Mouse (Mus musculus): ENCODE data around the gene Smap2. TPM values are rescaled to one million over a fixed set of nuclear protein-coding genes. Genes with fewer than 3 reads are reported as not detected.
"Not testable (repeated sequence)": the region's sequence is repeated elsewhere in the genome, so short reads cannot be mapped to it uniquely, and the experiment has no call there.

Gene Smap2
- polyA plus RNA-seq (2015; fragmentation: Nextera tagmentation; extraction: Ambion mirVana), result 13.2 and 14.0 TPM in 2 replicates

- H3K4me2 ChIP-seq (ENCODE audit: low read depth, low read length), result peak within 1 kb of the TSS; percentile 82
- peak; percentile 93 for ATAC-seq (ENCODE audit: low read depth)
- peak within 1 kb of the TSS; percentile 97 for H3K9ac ChIP-seq (ENCODE audit: low read depth, low read length)
- under 1% methylated on average over 46 of the region's 48 CpGs for WGBS (ENCODE audit: insufficient replicate concordance)
- H3K9me3 ChIP-seq (replicated peaks; ENCODE audit: control insufficient read depth, low read length), result no peaks in the 10 kb centered on the region
- peak within 1 kb of the TSS; percentile 92 for H3K27ac ChIP-seq (ENCODE audit: low read length)
- H3K4me1 ChIP-seq (ENCODE audit: control insufficient read depth, low read depth, low read length), result peaks cover 43% of the 10 kb centered on the region
- H3K27me3 ChIP-seq (ENCODE audit: control insufficient read depth, insufficient read depth, low read depth, low read length), result no peaks in the 10 kb centered on the region
- H3K36me3 ChIP-seq (ENCODE audit: control insufficient read depth, insufficient read depth), result no peaks in the 10 kb centered on the region
- peak within 1 kb of the TSS; percentile 99 for H3K4me3 ChIP-seq (ENCODE audit: low read depth, low read length)
Observed at GRCm38 (mm10) chr4:121016928-121017657, at the start of gene Smap2. Gene Smap2 (minus strand): TSS chr4:121017247.

GRCm38 (mm10) chr4:121065336-121065735 lies 48.3 kb upstream of the Smap2 start:
- peaks cover 3% of the 10 kb centered on the region for H3K36me3 ChIP-seq (ENCODE audit: control insufficient read depth, insufficient read depth)
- 75% methylated on average over 2 of the region's 2 CpGs for WGBS (ENCODE audit: insufficient replicate concordance)
- H3K27ac ChIP-seq (ENCODE audit: low read length), result no peak overlapping the region
- no peak overlapping the region for H3K9ac ChIP-seq (ENCODE audit: low read depth, low read length)
- no peaks in the 10 kb centered on the region for H3K4me1 ChIP-seq (ENCODE audit: control insufficient read depth, low read depth, low read length)
- no peaks in the 10 kb centered on the region for H3K27me3 ChIP-seq (ENCODE audit: control insufficient read depth, insufficient read depth, low read depth, low read length)
- H3K4me3 ChIP-seq (ENCODE audit: low read depth, low read length), result no peak overlapping the region
- no peak overlapping the region for H3K4me2 ChIP-seq (ENCODE audit: low read depth, low read length)
- H3K9me3 ChIP-seq (replicated peaks; ENCODE audit: control insufficient read depth, low read length), result no peaks in the 10 kb centered on the region
- ATAC-seq (ENCODE audit: low read depth), result no peak

- H3K27me3 ChIP-seq (ENCODE audit: control insufficient read depth, insufficient read depth, low read depth, low read length); H3K9ac ChIP-seq (ENCODE audit: low read depth, low read length); H3K27ac ChIP-seq (ENCODE audit: low read length); H3K4me2 ChIP-seq (ENCODE audit: low read depth, low read length); H3K9me3 ChIP-seq (replicated peaks; ENCODE audit: control insufficient read depth, low read length); ATAC-seq (ENCODE audit: low read depth); H3K36me3 ChIP-seq (ENCODE audit: control insufficient read depth, insufficient read depth); H3K4me1 ChIP-seq (ENCODE audit: control insufficient read depth, low read depth, low read length); H3K4me3 ChIP-seq (ENCODE audit: low read depth, low read length): not testable (repeated sequence)
- WGBS (ENCODE audit: insufficient replicate concordance), result 77% methylated on average over 10 of the region's 10 CpGs
Observed at GRCm38 (mm10) chr4:121059218-121059617, 42.2 kb upstream of the Smap2 start.

- H3K4me3 ChIP-seq (ENCODE audit: low read depth, low read length), result no peak overlapping the region
- H3K4me2 ChIP-seq (ENCODE audit: low read depth, low read length), result no peak overlapping the region
- no peak overlapping the region for H3K27ac ChIP-seq (ENCODE audit: low read length)
- H3K9me3 ChIP-seq (replicated peaks; ENCODE audit: control insufficient read depth, low read length), result no peaks in the 10 kb centered on the region
- H3K27me3 ChIP-seq (ENCODE audit: control insufficient read depth, insufficient read depth, low read depth, low read length), result peaks cover 16% of the 10 kb centered on the region
- no peak for ATAC-seq (ENCODE audit: low read depth)
- H3K4me1 ChIP-seq (ENCODE audit: control insufficient read depth, low read depth, low read length), result no peaks in the 10 kb centered on the region
- 23% methylated on average over 2 of the region's 2 CpGs for WGBS (ENCODE audit: insufficient replicate concordance)
- peaks cover 4% of the 10 kb centered on the region; the same call in 1 of the 2 replicates for H3K36me3 ChIP-seq (ENCODE audit: control insufficient read depth, insufficient read depth)
- no peak overlapping the region for H3K9ac ChIP-seq (ENCODE audit: low read depth, low read length)
Observed at GRCm38 (mm10) chr4:121057032-121057431, 40.0 kb upstream of the Smap2 start.

- no peak for ATAC-seq (ENCODE audit: low read depth)
- Histone ChIP-seq H3K36me3 (ENCODE audit: control insufficient read depth, insufficient read depth) (peaks cover 4% of the 10 kb centered on the region; the same call in 1 of the 2 replicates), H3K27me3 (ENCODE audit: control insufficient read depth, insufficient read depth, low read depth, low read length) (peaks cover 17% of the 10 kb centered on the region), H3K27ac (ENCODE audit: low read length) (no peak overlapping the region), H3K9ac (ENCODE audit: low read depth, low read length) (no peak overlapping the region), H3K4me2 (ENCODE audit: low read depth, low read length) (no peak overlapping the region), H3K9me3 (replicated peaks; ENCODE audit: control insufficient read depth, low read length) (no peaks in the 10 kb centered on the region), H3K4me1 (ENCODE audit: control insufficient read depth, low read depth, low read length) (no peaks in the 10 kb centered on the region), H3K4me3 (ENCODE audit: low read depth, low read length) (no peak overlapping the region)
- WGBS (ENCODE audit: insufficient replicate concordance), result 30% methylated on average over 3 of the region's 3 CpGs
Observed at GRCm38 (mm10) chr4:121056342-121056741, 39.3 kb upstream of the Smap2 start.

- Histone ChIP-seq H3K27me3 (ENCODE audit: control insufficient read depth, insufficient read depth, low read depth, low read length) (peaks cover 17% of the 10 kb centered on the region), H3K4me2 (ENCODE audit: low read depth, low read length) (no peak overlapping the region)
- ATAC-seq (ENCODE audit: low read depth), result no peak
Observed at GRCm38 (mm10) chr4:121052454-121053323, 35.6 kb upstream of the Smap2 start.

GRCm38 (mm10) chr4:121051863-121052262 lies 34.8 kb upstream of the Smap2 start:
- no peaks in the 10 kb centered on the region for H3K36me3 ChIP-seq (ENCODE audit: control insufficient read depth, insufficient read depth)
- no peaks in the 10 kb centered on the region for H3K4me1 ChIP-seq (ENCODE audit: control insufficient read depth, low read depth, low read length)
- H3K27ac ChIP-seq (ENCODE audit: low read length), result no peak overlapping the region
- no peak for ATAC-seq (ENCODE audit: low read depth)
- H3K9ac ChIP-seq (ENCODE audit: low read depth, low read length), result no peak overlapping the region
- no peak overlapping the region for H3K4me2 ChIP-seq (ENCODE audit: low read depth, low read length)
- H3K4me3 ChIP-seq (ENCODE audit: low read depth, low read length), result no peak overlapping the region
- 32% methylated on average over 4 of the region's 4 CpGs for WGBS (ENCODE audit: insufficient replicate concordance)
- H3K27me3 ChIP-seq (ENCODE audit: control insufficient read depth, insufficient read depth, low read depth, low read length), result peaks cover 17% of the 10 kb centered on the region
- H3K9me3 ChIP-seq (replicated peaks; ENCODE audit: control insufficient read depth, low read length), result no peaks in the 10 kb centered on the region

More at GRCm38 (mm10) chr4:121052454-121053323, 35.6 kb upstream of the Smap2 start:
- 15% methylated on average over 35 of the region's 35 CpGs for WGBS (ENCODE audit: insufficient replicate concordance)
- no peaks in the 10 kb centered on the region for H3K4me1 ChIP-seq (ENCODE audit: control insufficient read depth, low read depth, low read length)
- no peaks in the 10 kb centered on the region for H3K9me3 ChIP-seq (replicated peaks; ENCODE audit: control insufficient read depth, low read length)
- no peak overlapping the region for H3K9ac ChIP-seq (ENCODE audit: low read depth, low read length)
- H3K4me3 ChIP-seq (ENCODE audit: low read depth, low read length), result no peak overlapping the region
- H3K27ac ChIP-seq (ENCODE audit: low read length), result no peak overlapping the region
- no peaks in the 10 kb centered on the region for H3K36me3 ChIP-seq (ENCODE audit: control insufficient read depth, insufficient read depth)

GRCm38 (mm10) chr4:121042946-121043345 lies 25.9 kb upstream of the Smap2 start:
- no peak overlapping the region for H3K4me3 ChIP-seq (ENCODE audit: low read depth, low read length)
- no peaks in the 10 kb centered on the region for H3K36me3 ChIP-seq (ENCODE audit: control insufficient read depth, insufficient read depth)
- no peaks in the 10 kb centered on the region for H3K9me3 ChIP-seq (replicated peaks; ENCODE audit: control insufficient read depth, low read length)
- H3K27me3 ChIP-seq (ENCODE audit: control insufficient read depth, insufficient read depth, low read depth, low read length), result peaks cover 30% of the 10 kb centered on the region
- ATAC-seq (ENCODE audit: low read depth), result no peak
- no peak overlapping the region for H3K4me2 ChIP-seq (ENCODE audit: low read depth, low read length)
- 70% methylated on average over 3 of the region's 3 CpGs for WGBS (ENCODE audit: insufficient replicate concordance)
- no peak overlapping the region for H3K27ac ChIP-seq (ENCODE audit: low read length)
- no peaks in the 10 kb centered on the region for H3K4me1 ChIP-seq (ENCODE audit: control insufficient read depth, low read depth, low read length)
- no peak overlapping the region for H3K9ac ChIP-seq (ENCODE audit: low read depth, low read length)

- Histone ChIP-seq H3K36me3 (ENCODE audit: control insufficient read depth, insufficient read depth) (no peaks in the 10 kb centered on the region), H3K4me3 (ENCODE audit: low read depth, low read length) (no peak overlapping the region), H3K9ac (ENCODE audit: low read depth, low read length) (no peak overlapping the region), H3K9me3 (replicated peaks; ENCODE audit: control insufficient read depth, low read length) (no peaks in the 10 kb centered on the region), H3K27ac (ENCODE audit: low read length) (no peak overlapping the region), H3K4me2 (ENCODE audit: low read depth, low read length) (no peak overlapping the region), H3K27me3 (ENCODE audit: control insufficient read depth, insufficient read depth, low read depth, low read length) (peaks cover 30% of the 10 kb centered on the region), H3K4me1 (ENCODE audit: control insufficient read depth, low read depth, low read length) (no peaks in the 10 kb centered on the region)
- WGBS (ENCODE audit: insufficient replicate concordance), result 70% methylated on average over 5 of the region's 5 CpGs
- no peak for ATAC-seq (ENCODE audit: low read depth)
Observed at GRCm38 (mm10) chr4:121042472-121042871, 25.4 kb upstream of the Smap2 start.

All from liver, embryonic 16.5 days (tissue).